ENCODE assay signal across 14 mouse cellular contexts in genomic region chr3:137153234-137153633, GRCm38 (mm10).
DNase-seq lines count a peak whose midpoint lies in the region; ATAC-seq and TF ChIP-seq lines count a peak whose summit lies in the region.
"Had no signal": no experiment of that assay in that cellular context is flagged by ENCODE, and none has a peak within 500 bp of the region (broad histone marks: within the 10 kb centered on the region; RNA-seq: fewer than 3 reads in every experiment).

No protein-coding gene starts in this region.

- no peak overlapping the region for H3K4me2 ChIP-seq in kidney, embryonic 16.5 days (replicated peaks; ENCODE audit: low read depth, low read length)
- H3K4me2 ChIP-seq: embryonic facial prominence, embryonic 13.5 days; forebrain, embryonic 15.5 days; heart, embryonic 11.5 days; hindbrain, embryonic 12.5 days; limb, embryonic 12.5 days had no signal

- H3K36me3 ChIP-seq in kidney, adult 2 months (ENCODE audit: control insufficient read depth, insufficient read depth, low read length): no peaks in the 10 kb centered on the region
- no peaks in the 10 kb centered on the region for H3K36me3 ChIP-seq in kidney, embryonic 16.5 days (ENCODE audit: insufficient read depth, low read length)
- H3K36me3 ChIP-seq: embryonic facial prominence, embryonic 13.5 days; forebrain, embryonic 15.5 days; hindbrain, embryonic 12.5 days; limb, embryonic 12.5 days had no signal

- no peak overlapping the region for H3K27ac ChIP-seq in kidney, adult 2 months (ENCODE audit: insufficient read depth, low read depth, low read length)
- H3K27ac ChIP-seq in kidney, embryonic 16.5 days (ENCODE audit: low read length): no peak overlapping the region
- H3K27ac ChIP-seq: embryonic facial prominence, embryonic 13.5 days; forebrain, embryonic 15.5 days; hindbrain, embryonic 12.5 days; limb, embryonic 12.5 days had no signal

- no peaks in the 10 kb centered on the region for H3K9me3 ChIP-seq in kidney, embryonic 16.5 days (ENCODE audit: low read length)
- H3K9me3 ChIP-seq: embryonic facial prominence, embryonic 13.5 days; forebrain, embryonic 15.5 days; hindbrain, embryonic 12.5 days; limb, embryonic 12.5 days had no signal

- H3K4me3 ChIP-seq in kidney, adult 2 months (ENCODE audit: insufficient read depth, low read depth, low read length): no peak overlapping the region
- H3K4me3 ChIP-seq in kidney, embryonic 16.5 days (ENCODE audit: low read length): no peak overlapping the region
- H3K4me3 ChIP-seq: embryonic facial prominence, embryonic 13.5 days; forebrain, embryonic 15.5 days; hindbrain, embryonic 12.5 days; limb, embryonic 12.5 days had no signal

- no peak for TF ChIP-seq CTCF in kidney, adult 2 months (conservative IDR thresholded peaks at IDR 0.05; ENCODE audit: insufficient read depth, insufficient read length, low read depth, low read length)

- intact Hi-C loops in left cerebral cortex, postnatal 25 days (cut with DNase I): no loop called here

- H3K9ac ChIP-seq in kidney, embryonic 16.5 days (replicated peaks; ENCODE audit: low read length): no peak overlapping the region
- H3K9ac ChIP-seq: embryonic facial prominence, embryonic 13.5 days; forebrain, embryonic 15.5 days; hindbrain, embryonic 12.5 days; limb, embryonic 12.5 days had no signal

- H3K4me1 ChIP-seq in kidney, adult 2 months (ENCODE audit: control insufficient read depth, insufficient read depth, low read length): no peaks in the 10 kb centered on the region; the same call in 1 of the 2 replicates
- no peaks in the 10 kb centered on the region for H3K4me1 ChIP-seq in kidney, embryonic 16.5 days (ENCODE audit: insufficient read depth, low read length)
- H3K4me1 ChIP-seq: limb, embryonic 12.5 days had no signal

- no peak for ATAC-seq in kidney, embryonic 16.5 days (ENCODE audit: low FRiP score, low TSS enrichment)
- ATAC-seq: forebrain, embryonic 15.5 days had no signal

- peak; percentile 58 for DNase-seq in kidney, adult 2 months
- DNase-seq in ZHBTc4 (ENCODE audit: low read depth, low spot score): peak; percentile 34
- peak; percentile 12 for DNase-seq in kidney, postnatal 10 days
- peak; percentile 20 to 34 for DNase-seq in lung, postnatal 4 days
- DNase-seq in left cerebral cortex, postnatal 25 days (ENCODE audit: low spot score in 2 of 2): no peak
- DNase-seq in cerebellum, postnatal 25 days: no peak
- DNase-seq: cerebellum, postnatal 10 days; spleen, adult 18-20 months had no signal

- TF ChIP-seq POLR2A in kidney, adult 2 months (IDR thresholded peaks at IDR 0.05; ENCODE audit: low read depth, low read length): no peak

- H3K27me3 ChIP-seq in kidney, adult 2 months (replicated peaks; ENCODE audit: control insufficient read depth, insufficient read depth, low read length): no peaks in the 10 kb centered on the region
- H3K27me3 ChIP-seq in kidney, embryonic 16.5 days (ENCODE audit: insufficient read depth, low read length): no peaks in the 10 kb centered on the region
- H3K27me3 ChIP-seq: embryonic facial prominence, embryonic 13.5 days; forebrain, embryonic 15.5 days; hindbrain, embryonic 12.5 days; limb, embryonic 12.5 days had no signal

- WGBS in kidney, adult 2 months: 65% methylated on average over 6 of the region's 6 CpGs
- WGBS in kidney, embryonic 16.5 days: 68% methylated on average over 6 of the region's 6 CpGs

Comparison
In these comparisons a context has a peak if more than half of its experiments do, and no peak if none do; other contexts are left out.
1. DNase-seq: peak in kidney, adult 2 months (single experiment), ZHBTc4 (single experiment), kidney, postnatal 10 days (single experiment) and lung, postnatal 4 days (2 of 2); none in left cerebral cortex, postnatal 25 days (0 of 2) and cerebellum, postnatal 25 days (0 of 2).